Comparison of ENCODE assay signal across 17 mouse cellular contexts in genomic region chr8:60678590-60678989, GRCm38 (mm10).
"Had no signal": no experiment of that assay in that cellular context is flagged by ENCODE, and none has a peak within 500 bp of the region (broad histone marks: within the 10 kb centered on the region; RNA-seq: fewer than 3 reads in every experiment).

No protein-coding gene starts in this region.

- H3K9ac ChIP-seq: liver, embryonic 13.5 days; liver, embryonic 15.5 days; liver, postnatal 0 days; lung, embryonic 15.5 days; midbrain, embryonic 13.5 days; neural tube, embryonic 12.5 days had no signal

- H3K36me3 ChIP-seq: liver, embryonic 13.5 days; liver, embryonic 15.5 days; lung, embryonic 15.5 days; midbrain, embryonic 10.5 days; midbrain, embryonic 13.5 days; neural tube, embryonic 12.5 days had no signal

- H3K4me3 ChIP-seq: liver, embryonic 13.5 days; liver, embryonic 15.5 days; lung, embryonic 15.5 days; midbrain, embryonic 10.5 days; midbrain, embryonic 13.5 days; neural tube, embryonic 12.5 days had no signal

- H3K27me3 ChIP-seq: liver, embryonic 13.5 days; liver, embryonic 15.5 days; lung, embryonic 15.5 days; midbrain, embryonic 13.5 days; neural tube, embryonic 12.5 days had no signal

- H3K27ac ChIP-seq: liver, embryonic 13.5 days; liver, embryonic 15.5 days; lung, embryonic 15.5 days; macrophage; midbrain, embryonic 10.5 days; midbrain, embryonic 13.5 days; neural tube, embryonic 12.5 days had no signal

- H3K4me2 ChIP-seq: liver, embryonic 13.5 days; liver, embryonic 15.5 days; lung, embryonic 15.5 days; midbrain, embryonic 13.5 days; neural tube, embryonic 12.5 days had no signal

- H3K9me3 ChIP-seq: liver, embryonic 13.5 days; liver, embryonic 15.5 days; lung, embryonic 15.5 days; midbrain, embryonic 10.5 days; midbrain, embryonic 13.5 days; neural tube, embryonic 12.5 days had no signal

- ATAC-seq: liver, postnatal 0 days; lung, postnatal 0 days; midbrain, embryonic 13.5 days; midbrain, embryonic 16.5 days had no signal

- DNase-seq: liver, embryonic 13.5 days; liver, postnatal 0 days; lung, adult 2 months; lung, postnatal 14 days; lung, postnatal 36 days; right cerebral cortex, postnatal 14 days; thymus, adult 2 months; thymus, postnatal 25 days; thymus, postnatal 4 days had no signal

- H3K4me1 ChIP-seq: liver, embryonic 13.5 days; liver, embryonic 15.5 days; lung, embryonic 15.5 days; midbrain, embryonic 10.5 days; midbrain, embryonic 13.5 days; neural tube, embryonic 12.5 days had no signal
